Mouse (Mus musculus): ENCODE results near the gene Rnf216. TPM values are rescaled to one million over a fixed set of nuclear protein-coding genes. Genes with fewer than 3 reads are reported as not detected.

Rnf216 gene
- polyA plus RNA-seq, 1 experiment: 33.8 TPM

GRCm38 (mm10) chr5:143066096-143066495 lies 46.7 kb downstream of the Rnf216 start:
- H3K27ac ChIP-seq (ENCODE audit: insufficient read depth, low read length): no peak overlapping the region
- no peak for DNase-seq
- TF ChIP-seq POLR2A (IDR thresholded peaks at IDR 0.05; ENCODE audit: borderline replicate concordance, insufficient read depth, low read length) (no peak), CTCF (IDR thresholded peaks at IDR 0.05; ENCODE audit: borderline replicate concordance, insufficient read depth, low read depth, low read length) (no peak)
- whole genome bisulfite sequencing: 97% methylated on average over 1 of the region's 1 CpGs
- H3K4me1 ChIP-seq (ENCODE audit: control insufficient read depth, insufficient read depth, low read length): no peaks in the 10 kb centered on the region
- H3K4me3 ChIP-seq (replicated peaks; ENCODE audit: insufficient read depth, low read depth, low read length): no peak overlapping the region
- no peaks in the 10 kb centered on the region for H3K27me3 ChIP-seq (ENCODE audit: control insufficient read depth, insufficient read depth, low read length)

GRCm38 (mm10) chr5:143065230-143065629 lies 47.6 kb downstream of the Rnf216 start:
- Histone ChIP-seq H3K4me3 (replicated peaks; ENCODE audit: insufficient read depth, low read depth, low read length) (no peak overlapping the region), H3K4me1 (ENCODE audit: control insufficient read depth, insufficient read depth, low read length) (no peaks in the 10 kb centered on the region), H3K27ac (ENCODE audit: insufficient read depth, low read length) (no peak overlapping the region), H3K27me3 (ENCODE audit: control insufficient read depth, insufficient read depth, low read length) (no peaks in the 10 kb centered on the region)
- WGBS: 80% methylated on average over 2 of the region's 2 CpGs
- TF ChIP-seq POLR2A (IDR thresholded peaks at IDR 0.05; ENCODE audit: borderline replicate concordance, insufficient read depth, low read length) (no peak), CTCF (IDR thresholded peaks at IDR 0.05; ENCODE audit: borderline replicate concordance, insufficient read depth, low read depth, low read length) (no peak)
- DNase-seq: peak in 1 of 2 experiments; percentile 13

DNA sequence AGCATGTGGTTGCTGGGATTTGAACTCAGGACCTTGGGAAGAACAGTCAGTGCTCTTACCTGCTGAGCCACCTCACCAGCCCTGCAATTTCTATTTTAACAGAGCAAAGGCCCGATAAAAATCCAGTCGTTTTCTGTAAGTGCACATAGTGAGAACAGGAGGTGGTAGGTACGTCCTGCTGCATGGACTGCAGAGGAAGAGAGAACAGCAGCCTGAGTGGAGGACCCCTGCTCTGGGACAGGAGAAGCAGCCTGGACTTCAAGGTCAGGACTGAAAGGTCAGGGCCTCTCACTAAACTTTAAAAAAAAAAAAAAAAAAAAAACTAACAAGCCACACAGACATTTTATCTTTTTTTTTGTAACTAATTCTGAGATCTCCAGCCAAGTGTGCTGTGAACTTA lies 50.5 kb downstream of the Rnf216 start:
- Histone ChIP-seq H3K4me1 (ENCODE audit: control insufficient read depth, insufficient read depth, low read length) (no peaks in the 10 kb centered on the region; the same call in 1 of the 2 replicates), H3K4me3 (replicated peaks; ENCODE audit: insufficient read depth, low read depth, low read length) (no peak overlapping the region), H3K27ac (ENCODE audit: insufficient read depth, low read length) (no peak overlapping the region), H3K27me3 (ENCODE audit: control insufficient read depth, insufficient read depth, low read length) (no peaks in the 10 kb centered on the region)
- no peak for DNase-seq
- no peak for TF ChIP-seq CTCF (IDR thresholded peaks at IDR 0.05; ENCODE audit: borderline replicate concordance, insufficient read depth, low read depth, low read length)
- 83% methylated on average over 3 of the region's 3 CpGs for WGBS

- Histone ChIP-seq H3K4me1 (ENCODE audit: control insufficient read depth, insufficient read depth, low read length) (no peaks in the 10 kb centered on the region; the same call in 1 of the 2 replicates), H3K4me3 (replicated peaks; ENCODE audit: insufficient read depth, low read depth, low read length) (no peak overlapping the region), H3K27ac (ENCODE audit: insufficient read depth, low read length) (no peak overlapping the region), H3K27me3 (ENCODE audit: control insufficient read depth, insufficient read depth, low read length) (no peaks in the 10 kb centered on the region)
- WGBS: 52% methylated on average over 3 of the region's 3 CpGs
- TF ChIP-seq POLR2A (IDR thresholded peaks at IDR 0.05; ENCODE audit: borderline replicate concordance, insufficient read depth, low read length): no peak
- no peak for TF ChIP-seq CTCF (IDR thresholded peaks at IDR 0.05; ENCODE audit: borderline replicate concordance, insufficient read depth, low read depth, low read length)
- no peak for DNase-seq
Measured at GRCm38 (mm10) chr5:143061511-143061910, 51.3 kb downstream of the Rnf216 start.

- no peaks in the 10 kb centered on the region for H3K27me3 ChIP-seq (ENCODE audit: control insufficient read depth, insufficient read depth, low read length)
Measured at GRCm38 (mm10) chr5:143060774-143061385, 51.9 kb downstream of the Rnf216 start.

GRCm38 (mm10) chr5:143059958-143060357 lies 52.8 kb downstream of the Rnf216 start:
- TF ChIP-seq POLR2A (IDR thresholded peaks at IDR 0.05; ENCODE audit: borderline replicate concordance, insufficient read depth, low read length): no peak
- TF ChIP-seq CTCF (IDR thresholded peaks at IDR 0.05; ENCODE audit: borderline replicate concordance, insufficient read depth, low read depth, low read length): no peak
- Histone ChIP-seq H3K4me3 (replicated peaks; ENCODE audit: insufficient read depth, low read depth, low read length) (no peak overlapping the region), H3K4me1 (ENCODE audit: control insufficient read depth, insufficient read depth, low read length) (no peaks in the 10 kb centered on the region; the same call in 1 of the 2 replicates), H3K27me3 (ENCODE audit: control insufficient read depth, insufficient read depth, low read length) (no peaks in the 10 kb centered on the region), H3K27ac (ENCODE audit: insufficient read depth, low read length) (no peak overlapping the region)
- 96% methylated on average over 1 of the region's 1 CpGs for WGBS
- DNase-seq: no peak

More at GRCm38 (mm10) chr5:143060774-143061385, 51.9 kb downstream of the Rnf216 start:
- Histone ChIP-seq H3K27ac (ENCODE audit: insufficient read depth, low read length) (no peak overlapping the region), H3K4me1 (ENCODE audit: control insufficient read depth, insufficient read depth, low read length) (no peaks in the 10 kb centered on the region; the same call in 1 of the 2 replicates), H3K4me3 (replicated peaks; ENCODE audit: insufficient read depth, low read depth, low read length) (no peak overlapping the region)
- WGBS: 47% methylated on average over 2 of the region's 2 CpGs
- DNase-seq: no peak
- TF ChIP-seq POLR2A (IDR thresholded peaks at IDR 0.05; ENCODE audit: borderline replicate concordance, insufficient read depth, low read length) (no peak), CTCF (IDR thresholded peaks at IDR 0.05; ENCODE audit: borderline replicate concordance, insufficient read depth, low read depth, low read length) (no peak)

GRCm38 (mm10) chr5:143059182-143059581 lies 53.6 kb downstream of the Rnf216 start:
- TF ChIP-seq POLR2A (IDR thresholded peaks at IDR 0.05; ENCODE audit: borderline replicate concordance, insufficient read depth, low read length) (no peak), CTCF (IDR thresholded peaks at IDR 0.05; ENCODE audit: borderline replicate concordance, insufficient read depth, low read depth, low read length) (no peak)
- Histone ChIP-seq H3K27ac (ENCODE audit: insufficient read depth, low read length) (no peak overlapping the region), H3K4me1 (ENCODE audit: control insufficient read depth, insufficient read depth, low read length) (no peaks in the 10 kb centered on the region; the same call in 1 of the 2 replicates), H3K4me3 (replicated peaks; ENCODE audit: insufficient read depth, low read depth, low read length) (no peak overlapping the region), H3K27me3 (ENCODE audit: control insufficient read depth, insufficient read depth, low read length) (no peaks in the 10 kb centered on the region)
- DNase-seq: no peak

DNA sequence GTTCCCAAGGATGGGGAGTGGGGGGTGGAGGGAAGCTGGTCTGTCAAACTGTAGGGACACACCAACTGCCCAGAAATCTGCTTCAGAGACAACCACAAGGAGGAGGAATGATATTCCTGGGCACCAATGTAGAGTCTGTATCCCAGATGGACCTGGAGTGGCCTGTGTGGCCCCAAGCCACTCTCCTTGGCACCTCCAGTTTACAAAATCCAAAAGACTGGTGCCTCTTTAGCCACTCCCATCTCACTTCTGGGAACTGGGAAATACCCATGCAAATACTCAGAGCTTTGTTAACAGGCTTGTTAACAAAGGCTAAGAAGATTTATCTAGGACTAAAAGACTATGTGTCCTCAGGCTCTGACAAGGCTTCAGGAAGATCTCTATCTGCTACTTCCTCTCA lies 54.1 kb downstream of the Rnf216 start:
- TF ChIP-seq CTCF (IDR thresholded peaks at IDR 0.05; ENCODE audit: borderline replicate concordance, insufficient read depth, low read depth, low read length) (no peak), POLR2A (IDR thresholded peaks at IDR 0.05; ENCODE audit: borderline replicate concordance, insufficient read depth, low read length) (no peak)
- H3K4me1 ChIP-seq (ENCODE audit: control insufficient read depth, insufficient read depth, low read length): no peaks in the 10 kb centered on the region; the same call in 1 of the 2 replicates
- no peak overlapping the region for H3K27ac ChIP-seq (ENCODE audit: insufficient read depth, low read length)
- no peak overlapping the region for H3K4me3 ChIP-seq (replicated peaks; ENCODE audit: insufficient read depth, low read depth, low read length)
- H3K27me3 ChIP-seq (ENCODE audit: control insufficient read depth, insufficient read depth, low read length): no peaks in the 10 kb centered on the region
- DNase-seq: no peak

Data from cerebellum, adult 2 months (tissue).